Mouse (Mus musculus): ENCODE measurements around the gene Adat1. TPM values are rescaled to one million over a fixed set of nuclear protein-coding genes. Genes with fewer than 3 reads are reported as not detected.

The Adat1 gene
- 1 to 10 TPM; 1.8 to 2.0 TPM for total RNA-seq (2021)
- 1.8 and 3.2 TPM in 2 replicates for polyA plus RNA-seq (2012; rRNA removed)
- long read RNA-seq, partial matches to known transcripts = 0 of 6 reads
- long read RNA-seq, other reads (novel, unspliced or antisense) = 3 of 6 reads

DNA sequence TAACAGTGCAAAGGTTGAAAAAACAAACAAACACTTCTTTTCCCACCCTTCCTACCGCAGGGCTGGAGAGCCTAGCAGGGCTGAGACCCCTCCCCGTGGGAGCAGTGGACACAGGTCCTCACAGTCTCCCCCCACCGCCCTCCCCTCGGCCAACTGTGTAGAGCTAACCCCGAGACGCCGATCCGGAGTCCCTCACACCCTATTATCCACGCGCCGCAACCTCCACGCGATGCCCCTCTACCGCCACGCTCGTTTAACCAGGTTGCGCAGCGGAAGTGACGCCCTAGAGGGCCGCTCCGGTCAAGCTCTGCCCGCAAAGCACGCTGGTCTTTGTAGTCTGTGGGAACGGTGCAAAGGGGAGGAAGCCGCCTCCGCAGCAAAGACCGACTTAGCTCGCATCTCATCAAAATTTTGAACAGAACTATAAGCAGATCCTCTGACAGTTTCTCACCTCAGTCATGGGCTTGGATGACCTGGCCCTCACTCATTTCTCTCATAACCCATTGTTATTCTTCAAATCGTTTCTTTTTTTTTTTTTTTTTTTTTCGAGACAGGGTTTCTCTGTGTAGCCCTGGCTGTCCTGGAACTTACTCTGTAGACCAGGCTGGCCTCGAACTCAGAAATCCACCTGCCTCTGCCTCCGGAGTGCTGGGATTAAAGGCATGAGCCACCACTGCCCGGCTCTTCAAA lies at the start of gene Adat1:
Gene Adat1, minus strand, starts transcription at position 290 of the 690 bp plus-strand sequence.
- peak; percentile 87 to 89 for DNase-seq
- Histone ChIP-seq H3K4me1 (ENCODE audit: control insufficient read depth, insufficient read depth, low read length) (no peaks in the 10 kb centered on the region), H3K79me2 (replicated peaks; ENCODE audit: control insufficient read depth, insufficient read depth, low read length) (no peaks in the 10 kb centered on the region), H3K27ac (peak within 1 kb of the TSS; percentile 70), H3K27me3 (ENCODE audit: control insufficient read depth, insufficient read depth, low read length) (no peaks in the 10 kb centered on the region), H3K36me3 (ENCODE audit: control insufficient read depth, insufficient read depth, low read length) (no peaks in the 10 kb centered on the region), H3K9ac (ENCODE audit: low read depth, low read length) (peak within 1 kb of the TSS; percentile 77), H3K4me3 (peak within 1 kb of the TSS; percentile 74)
- intact Hi-C loops (cut with DNase I) = no loop called here
- TF ChIP-seq POLR2A (IDR thresholded peaks at IDR 0.05; ENCODE audit: insufficient read depth, low read depth, low read length) (peak; percentile 81), CTCF (IDR thresholded peaks at IDR 0.05) (0 out of 2 replicates have a peak, but pooled peaks have one; percentile 14), EP300 (IDR thresholded peaks at IDR 0.05; ENCODE audit: insufficient read depth, low read depth, low read length) (0 out of 2 replicates have a peak, but pooled peaks have one; percentile 43)
- WGBS = 4% methylated on average over 33 of the region's 33 CpGs

DNA sequence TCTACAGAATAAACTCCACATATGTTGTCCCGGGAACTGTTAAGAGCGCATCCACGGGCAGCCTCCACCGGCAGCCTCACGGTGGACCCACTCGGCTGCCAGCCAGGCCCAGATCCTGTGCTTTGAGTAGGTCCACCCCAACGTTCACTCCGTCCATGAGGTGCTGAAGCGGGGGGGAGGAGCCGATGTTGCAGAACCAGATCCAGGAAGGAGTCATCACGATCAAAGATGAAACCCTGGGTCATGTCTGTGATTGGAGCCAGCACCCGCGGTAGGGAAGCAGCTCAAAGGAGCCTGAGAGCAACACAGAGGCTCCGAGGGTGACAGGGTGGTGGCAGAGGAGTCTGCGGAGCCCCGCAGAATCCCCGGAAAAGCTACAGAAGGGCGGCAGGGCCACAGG lies 45.4 kb upstream of the Adat1 start:
- WGBS = 66% methylated on average over 18 of the region's 18 CpGs
- Histone ChIP-seq H3K27ac (no peak overlapping the region), H3K27me3 (ENCODE audit: control insufficient read depth, insufficient read depth, low read length) (no peaks in the 10 kb centered on the region), H3K79me2 (replicated peaks; ENCODE audit: control insufficient read depth, insufficient read depth, low read length) (no peaks in the 10 kb centered on the region), H3K9ac (ENCODE audit: low read depth, low read length) (no peak overlapping the region), H3K36me3 (ENCODE audit: control insufficient read depth, insufficient read depth, low read length) (no peaks in the 10 kb centered on the region), H3K4me3 (no peak overlapping the region), H3K4me1 (ENCODE audit: control insufficient read depth, insufficient read depth, low read length) (no peaks in the 10 kb centered on the region)
- intact Hi-C loops (cut with DNase I) = no loop called here
- no peak for TF ChIP-seq POLR2A (IDR thresholded peaks at IDR 0.05; ENCODE audit: insufficient read depth, low read depth, low read length)
- TF ChIP-seq CTCF (IDR thresholded peaks at IDR 0.05) = no peak
- no peak for TF ChIP-seq EP300 (IDR thresholded peaks at IDR 0.05; ENCODE audit: insufficient read depth, low read depth, low read length)
- DNase-seq = no peak

DNA sequence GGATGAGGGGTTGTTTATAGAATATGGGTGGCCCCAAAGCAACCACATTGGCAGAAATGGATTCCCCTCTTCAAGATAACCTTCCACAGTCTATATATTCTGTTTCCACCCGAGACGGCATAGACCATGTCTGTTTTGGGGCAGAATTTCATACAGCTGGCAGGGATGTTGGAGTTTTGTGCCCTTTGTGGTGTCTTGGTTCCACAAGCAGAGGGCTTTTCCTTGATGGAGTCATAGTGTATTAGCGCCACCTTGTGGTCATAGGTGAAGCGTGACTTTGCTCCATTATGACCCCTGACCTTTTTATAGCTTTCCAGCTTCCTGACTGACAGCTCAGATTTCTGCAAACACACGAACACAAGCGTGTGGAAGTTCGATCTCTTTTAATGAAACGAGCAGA lies 42.5 kb upstream of the Adat1 start:
- peak; percentile 16 to 26 for DNase-seq
- Histone ChIP-seq H3K4me1 (ENCODE audit: control insufficient read depth, insufficient read depth, low read length) (no peaks in the 10 kb centered on the region), H3K4me3 (no peak overlapping the region), H3K79me2 (replicated peaks; ENCODE audit: control insufficient read depth, insufficient read depth, low read length) (no peaks in the 10 kb centered on the region), H3K27ac (no peak overlapping the region), H3K36me3 (ENCODE audit: control insufficient read depth, insufficient read depth, low read length) (no peaks in the 10 kb centered on the region), H3K9ac (ENCODE audit: low read depth, low read length) (no peak overlapping the region), H3K27me3 (ENCODE audit: control insufficient read depth, insufficient read depth, low read length) (no peaks in the 10 kb centered on the region)
- TF ChIP-seq EP300 (IDR thresholded peaks at IDR 0.05; ENCODE audit: insufficient read depth, low read depth, low read length) (no peak), CTCF (IDR thresholded peaks at IDR 0.05) (peak; percentile 82)
- intact Hi-C loops (cut with DNase I) = loop anchor here (2.0 kb wide), 1 partner anchor 154 kb away; no protein-coding TSS in a partner anchor
- 9% methylated on average over 8 of the region's 8 CpGs for WGBS

DNA sequence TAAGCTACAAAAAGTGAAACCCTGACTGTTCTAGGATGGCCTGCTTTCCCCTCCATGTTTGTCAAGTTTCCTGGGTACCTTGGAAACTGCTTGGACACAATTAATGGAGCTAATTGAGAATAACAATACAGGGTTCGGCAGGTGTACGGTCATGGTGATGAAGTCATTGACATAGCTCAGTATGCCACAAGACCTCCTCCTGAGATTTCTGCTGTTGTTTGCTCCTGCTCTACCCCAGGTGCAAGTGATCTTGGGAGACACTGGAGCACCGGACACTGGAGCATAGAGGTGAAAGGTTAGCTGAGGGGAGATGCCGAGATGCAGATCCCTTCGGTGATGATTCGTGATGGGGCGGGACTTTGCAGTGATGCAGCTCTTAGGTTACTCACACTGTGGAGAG lies 41.0 kb upstream of the Adat1 start:
- Histone ChIP-seq H3K4me3 (no peak overlapping the region), H3K36me3 (ENCODE audit: control insufficient read depth, insufficient read depth, low read length) (no peaks in the 10 kb centered on the region), H3K27ac (no peak overlapping the region), H3K27me3 (ENCODE audit: control insufficient read depth, insufficient read depth, low read length) (no peaks in the 10 kb centered on the region), H3K4me1 (ENCODE audit: control insufficient read depth, insufficient read depth, low read length) (no peaks in the 10 kb centered on the region), H3K9ac (ENCODE audit: low read depth, low read length) (no peak overlapping the region), H3K79me2 (replicated peaks; ENCODE audit: control insufficient read depth, insufficient read depth, low read length) (no peaks in the 10 kb centered on the region)
- TF ChIP-seq POLR2A (IDR thresholded peaks at IDR 0.05; ENCODE audit: insufficient read depth, low read depth, low read length) (no peak), CTCF (IDR thresholded peaks at IDR 0.05) (no peak), EP300 (IDR thresholded peaks at IDR 0.05; ENCODE audit: insufficient read depth, low read depth, low read length) (no peak)
- DNase-seq = no peak
- WGBS = 60% methylated on average over 7 of the region's 7 CpGs
- intact Hi-C loops (cut with DNase I) = no loop called here

DNA sequence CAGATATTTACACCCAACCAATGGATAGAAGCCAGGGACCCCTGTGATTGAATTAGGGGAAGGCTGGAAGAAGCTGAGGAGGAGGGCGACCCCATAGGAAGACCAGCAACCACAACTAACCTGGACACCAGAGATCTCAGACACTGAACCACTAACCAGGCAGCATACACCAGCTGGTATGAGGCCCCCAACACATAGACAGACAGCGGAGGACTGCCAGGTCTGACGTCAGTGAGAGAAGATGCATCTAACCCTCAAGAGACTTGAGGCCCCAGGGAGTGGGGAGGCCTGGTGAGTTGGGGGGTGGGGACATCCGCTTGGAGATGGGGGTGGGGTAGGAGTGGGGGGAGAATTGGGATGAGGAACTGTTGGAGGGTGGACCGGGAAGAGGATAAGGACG lies 38.6 kb upstream of the Adat1 start:
- intact Hi-C loops (cut with DNase I) = no loop called here
- Histone ChIP-seq H3K36me3 (ENCODE audit: control insufficient read depth, insufficient read depth, low read length) (no peaks in the 10 kb centered on the region), H3K4me3 (no peak overlapping the region), H3K27ac (no peak overlapping the region), H3K4me1 (ENCODE audit: control insufficient read depth, insufficient read depth, low read length) (no peaks in the 10 kb centered on the region), H3K27me3 (ENCODE audit: control insufficient read depth, insufficient read depth, low read length) (no peaks in the 10 kb centered on the region), H3K9ac (ENCODE audit: low read depth, low read length) (no peak overlapping the region), H3K79me2 (replicated peaks; ENCODE audit: control insufficient read depth, insufficient read depth, low read length) (no peaks in the 10 kb centered on the region)
- TF ChIP-seq POLR2A (IDR thresholded peaks at IDR 0.05; ENCODE audit: insufficient read depth, low read depth, low read length) = no peak
- TF ChIP-seq EP300 (IDR thresholded peaks at IDR 0.05; ENCODE audit: insufficient read depth, low read depth, low read length) = no peak
- TF ChIP-seq CTCF (IDR thresholded peaks at IDR 0.05) = no peak
- WGBS = 56% methylated on average over 6 of the region's 6 CpGs
- no peak for DNase-seq

DNA sequence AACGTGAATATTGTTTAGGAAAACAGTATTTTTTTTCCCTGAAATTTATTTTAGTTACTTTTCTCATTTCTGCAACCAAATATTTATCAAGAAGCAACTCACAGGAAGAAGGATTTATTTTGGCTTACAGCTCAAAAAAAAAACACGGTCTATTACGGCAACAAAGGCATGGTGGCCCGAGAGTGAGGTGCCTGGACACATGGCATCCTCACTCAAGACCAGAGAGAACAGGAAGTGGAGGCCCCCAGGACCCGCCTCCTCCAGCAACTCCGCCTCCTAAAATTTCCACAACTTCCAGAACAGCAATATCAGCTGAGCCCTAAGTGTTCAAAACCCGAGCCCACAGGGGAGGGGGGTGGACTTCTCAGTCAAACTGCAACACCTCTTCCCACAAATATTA lies 37.4 kb upstream of the Adat1 start:
- intact Hi-C loops (cut with DNase I) = no loop called here
- Histone ChIP-seq H3K27me3 (ENCODE audit: control insufficient read depth, insufficient read depth, low read length) (no peaks in the 10 kb centered on the region), H3K4me3 (no peak overlapping the region), H3K4me1 (ENCODE audit: control insufficient read depth, insufficient read depth, low read length) (no peaks in the 10 kb centered on the region), H3K9ac (ENCODE audit: low read depth, low read length) (no peak overlapping the region), H3K79me2 (replicated peaks; ENCODE audit: control insufficient read depth, insufficient read depth, low read length) (no peaks in the 10 kb centered on the region), H3K36me3 (ENCODE audit: control insufficient read depth, insufficient read depth, low read length) (no peaks in the 10 kb centered on the region), H3K27ac (no peak overlapping the region)
- 69% methylated on average over 7 of the region's 7 CpGs for WGBS
- DNase-seq = no peak
- TF ChIP-seq CTCF (IDR thresholded peaks at IDR 0.05) (no peak), EP300 (IDR thresholded peaks at IDR 0.05; ENCODE audit: insufficient read depth, low read depth, low read length) (no peak), POLR2A (IDR thresholded peaks at IDR 0.05; ENCODE audit: insufficient read depth, low read depth, low read length) (no peak)
